ENCODE assay signal across 11 mouse cellular contexts in genomic region chr13:59453045-59453444, GRCm38 (mm10).
A peak's percentile ranks its signal among the peaks of the same experiment; 100 is the strongest.
DNase-seq lines count a peak whose midpoint lies in the region; ATAC-seq and TF ChIP-seq lines count a peak whose summit lies in the region.
"Had no signal": no experiment of that assay in that cellular context is flagged by ENCODE, and none has a peak within 500 bp of the region (broad histone marks: within the 10 kb centered on the region; RNA-seq: fewer than 3 reads in every experiment).

No protein-coding gene starts in this region.

- H3K9ac ChIP-seq in liver, adult 2 months (ENCODE audit: low read depth, low read length), result no peak overlapping the region
- no peak overlapping the region for H3K9ac ChIP-seq in embryonic facial prominence, embryonic 12.5 days
- H3K9ac ChIP-seq in neural tube, embryonic 11.5 days (ENCODE audit: low read length), result no peak overlapping the region
- H3K9ac ChIP-seq: forebrain, embryonic 12.5 days; liver, embryonic 15.5 days had no signal

- WGBS in liver, adult 2 months, result 45% methylated on average over 2 of the region's 2 CpGs
- 35% methylated on average over 2 of the region's 2 CpGs for WGBS in embryonic facial prominence, embryonic 12.5 days
- 55% methylated on average over 2 of the region's 2 CpGs for WGBS in neural tube, embryonic 11.5 days

- no peak overlapping the region for H3K4me3 ChIP-seq in liver, adult 2 months (ENCODE audit: insufficient read depth, low read depth, low read length)
- no peak overlapping the region for H3K4me3 ChIP-seq in embryonic facial prominence, embryonic 12.5 days
- no peak overlapping the region for H3K4me3 ChIP-seq in neural tube, embryonic 11.5 days (ENCODE audit: low read depth, low read length)
- H3K4me3 ChIP-seq: forebrain, embryonic 12.5 days; liver, embryonic 15.5 days had no signal

- TF ChIP-seq POLR2A in liver, adult 2 months (IDR thresholded peaks at IDR 0.05; ENCODE audit: extremely low read depth, insufficient read depth, low read length), result no peak

- 0 out of 2 replicates have a peak, but pooled peaks have one; percentile 2 for TF ChIP-seq CTCF in liver, adult 2 months (IDR thresholded peaks at IDR 0.05; ENCODE audit: low read depth, low read length)

- H3K4me1 ChIP-seq in liver, adult 2 months (ENCODE audit: control insufficient read depth, insufficient read depth, low read length), result peaks cover 21% of the 10 kb centered on the region
- peaks cover 11% of the 10 kb centered on the region for H3K4me1 ChIP-seq in embryonic facial prominence, embryonic 12.5 days
- 0 out of 2 replicates have a peak, but pooled peaks cover 4% of the 10 kb centered on the region for H3K4me1 ChIP-seq in neural tube, embryonic 11.5 days (ENCODE audit: control insufficient read depth, insufficient read depth, low read length)

- no peaks in the 10 kb centered on the region for H3K9me3 ChIP-seq in embryonic facial prominence, embryonic 12.5 days
- H3K9me3 ChIP-seq in neural tube, embryonic 11.5 days (ENCODE audit: control insufficient read depth, low read length), result no peaks in the 10 kb centered on the region
- H3K9me3 ChIP-seq: forebrain, embryonic 12.5 days; liver, embryonic 15.5 days had no signal

- H3K36me3 ChIP-seq in liver, adult 2 months (ENCODE audit: control insufficient read depth, insufficient read depth, low read length), result no peaks in the 10 kb centered on the region
- no peaks in the 10 kb centered on the region; the same call in 1 of the 2 replicates for H3K36me3 ChIP-seq in embryonic facial prominence, embryonic 12.5 days
- no peaks in the 10 kb centered on the region; the same call in 1 of the 2 replicates for H3K36me3 ChIP-seq in neural tube, embryonic 11.5 days (ENCODE audit: control insufficient read depth, insufficient read depth, low read length)
- H3K36me3 ChIP-seq: liver, embryonic 15.5 days had no signal

- no peak for ATAC-seq in embryonic facial prominence, embryonic 12.5 days (ENCODE audit: insufficient number of reproducible peaks, insufficient read depth, low FRiP score, low TSS enrichment)
- ATAC-seq in neural tube, embryonic 11.5 days (ENCODE audit: insufficient read depth, low FRiP score, low TSS enrichment), result no peak

- no peaks in the 10 kb centered on the region for H3K79me2 ChIP-seq in liver, adult 2 months (ENCODE audit: control insufficient read depth, insufficient read depth, low read length)

- no peaks in the 10 kb centered on the region for H3K27me3 ChIP-seq in liver, adult 2 months (ENCODE audit: control insufficient read depth, insufficient read depth, low read length)
- H3K27me3 ChIP-seq in embryonic facial prominence, embryonic 12.5 days, result no peaks in the 10 kb centered on the region
- H3K27me3 ChIP-seq in neural tube, embryonic 11.5 days (ENCODE audit: control insufficient read depth, insufficient read depth, low read length), result no peaks in the 10 kb centered on the region
- H3K27me3 ChIP-seq: forebrain, embryonic 12.5 days; liver, embryonic 15.5 days had no signal

- DNase-seq in liver, adult 2 months (ENCODE audit: extremely low read depth, low read depth, low spot score), result peak; percentile 94
- DNase-seq in liver, result no peak
- DNase-seq in kidney, postnatal 14 days, result peak; percentile 72
- peak; percentile 27 for DNase-seq in neural tube, embryonic 11.5 days (ENCODE audit: low spot score)
- DNase-seq in left cerebral cortex, adult 18-20 months (ENCODE audit: low spot score in 2 of 2), result no peak
- DNase-seq in layer of hippocampus, postnatal 36 days, result no peak
- DNase-seq in adrenal gland, postnatal 25 days, result no peak
- DNase-seq: right cerebral cortex, postnatal 25 days had no signal

- peak overlapping the region; percentile 87 for H3K27ac ChIP-seq in liver, adult 2 months (replicated peaks; ENCODE audit: insufficient read depth, low read depth, low read length)
- H3K27ac ChIP-seq in embryonic facial prominence, embryonic 12.5 days, result peak overlapping the region; percentile 24; the same call in 1 of the 2 replicates
- H3K27ac ChIP-seq in neural tube, embryonic 11.5 days (ENCODE audit: low read depth, low read length), result no peak overlapping the region
- H3K27ac ChIP-seq: forebrain, embryonic 12.5 days; liver, embryonic 15.5 days had no signal

- no peak overlapping the region for H3K4me2 ChIP-seq in embryonic facial prominence, embryonic 12.5 days (replicated peaks)
- no peak overlapping the region for H3K4me2 ChIP-seq in neural tube, embryonic 11.5 days (ENCODE audit: low read depth)
- H3K4me2 ChIP-seq: forebrain, embryonic 12.5 days; liver, embryonic 15.5 days had no signal

Comparison
In these comparisons a context has a peak if more than half of its experiments do, and no peak if none do; other contexts are left out.
1. DNase-seq: peak in liver, adult 2 months (single experiment), kidney, postnatal 14 days (single experiment) and neural tube, embryonic 11.5 days (single experiment); none in liver (single experiment), left cerebral cortex, adult 18-20 months (0 of 2), layer of hippocampus, postnatal 36 days (0 of 2) and adrenal gland, postnatal 25 days (single experiment).